In the genomic region with DNA sequence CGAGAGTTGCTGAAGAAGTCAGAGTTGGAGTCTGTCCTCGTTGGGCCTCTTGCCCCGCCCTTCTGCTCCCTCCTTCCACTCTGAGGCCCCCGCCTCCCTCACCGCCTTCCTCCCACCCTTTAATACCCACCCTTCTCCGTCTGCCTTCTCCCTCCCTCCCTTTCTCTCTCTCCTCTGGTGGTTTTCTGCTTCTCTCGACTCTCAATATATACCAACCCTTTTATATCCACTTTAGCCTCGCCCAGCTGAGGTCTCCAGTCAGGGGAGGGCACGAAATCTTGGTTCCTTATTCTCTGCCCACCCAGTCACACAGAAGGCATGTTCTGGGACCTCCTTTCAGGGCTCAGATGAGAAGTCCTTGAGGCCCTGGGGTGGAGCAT, we compare ENCODE assay signal across 8 mouse cellular contexts. TPM values are rescaled to one million over a fixed set of nuclear protein-coding genes. Genes with fewer than 3 reads are reported as not detected.
A peak's percentile ranks its signal among the peaks of the same experiment; 100 is the strongest.
DNase-seq lines count a peak whose midpoint lies in the region; ATAC-seq lines count a peak whose summit lies in the region.

TSS of gene Emp3 (minus strand) at position 163 of the 380 bp plus-strand sequence.

- no peak within 1 kb of the TSS for H3K4me3 ChIP-seq in forebrain, embryonic 11.5 days (ENCODE audit: low read depth, low read length)
- peak within 1 kb of the TSS; percentile 60 for H3K4me3 ChIP-seq in limb, embryonic 15.5 days
- no peak within 1 kb of the TSS; the same call in 1 of the 2 replicates for H3K4me3 ChIP-seq in midbrain, embryonic 16.5 days (ENCODE audit: low read depth, low read length)

- no peaks in the 10 kb centered on the region for H3K36me3 ChIP-seq in forebrain, embryonic 11.5 days (ENCODE audit: control insufficient read depth, insufficient read depth, low read length)
- peaks cover 17% of the 10 kb centered on the region for H3K36me3 ChIP-seq in limb, embryonic 15.5 days
- no peaks in the 10 kb centered on the region for H3K36me3 ChIP-seq in midbrain, embryonic 16.5 days (ENCODE audit: control insufficient read depth, insufficient read depth, low read length)

- no peak for ATAC-seq in forebrain, embryonic 11.5 days (replicated peaks; ENCODE audit: low FRiP score)
- peak; percentile 27; the same call in 1 of the 2 replicates for ATAC-seq in limb, embryonic 15.5 days (ENCODE audit: insufficient number of reproducible peaks, low FRiP score, low TSS enrichment, low read depth)
- no peak for ATAC-seq in midbrain, embryonic 16.5 days

- H3K4me2 ChIP-seq in forebrain, embryonic 11.5 days (ENCODE audit: low read depth, low read length, severe bottlenecking): no peak within 1 kb of the TSS
- H3K4me2 ChIP-seq in limb, embryonic 15.5 days: peak within 1 kb of the TSS; percentile 70
- no peak within 1 kb of the TSS for H3K4me2 ChIP-seq in midbrain, embryonic 16.5 days (ENCODE audit: low read length)

- DNase-seq in ovary, adult 18-20 months (ENCODE audit: low spot score): peak; percentile 61
- no peak for DNase-seq in ovary, postnatal 10 days (ENCODE audit: low spot score)
- DNase-seq in forebrain, embryonic 11.5 days (ENCODE audit: low spot score): no peak
- DNase-seq in heart, postnatal 25 days (ENCODE audit: low spot score): peak; percentile 49
- DNase-seq in thymus, postnatal 36 days: peak; percentile 75 to 84
- no peak for DNase-seq in left cerebral cortex, adult 18-20 months (ENCODE audit: low spot score in 2 of 2)

- H3K27ac ChIP-seq in forebrain, embryonic 11.5 days (ENCODE audit: low read depth, low read length): no peak within 1 kb of the TSS
- H3K27ac ChIP-seq in limb, embryonic 15.5 days: peak within 1 kb of the TSS; percentile 95
- no peak within 1 kb of the TSS for H3K27ac ChIP-seq in midbrain, embryonic 16.5 days (ENCODE audit: low read length)

- peaks cover 9% of the 10 kb centered on the region for H3K4me1 ChIP-seq in forebrain, embryonic 11.5 days (replicated peaks; ENCODE audit: control insufficient read depth, insufficient read depth, low read length)
- peaks cover 69% of the 10 kb centered on the region for H3K4me1 ChIP-seq in limb, embryonic 15.5 days
- peaks cover 16% of the 10 kb centered on the region for H3K4me1 ChIP-seq in midbrain, embryonic 16.5 days (ENCODE audit: control insufficient read depth, insufficient read depth, low read length)

- H3K27me3 ChIP-seq in forebrain, embryonic 11.5 days (ENCODE audit: control insufficient read depth, insufficient read depth, low read length): 0 out of 2 replicates have a peak, but pooled peaks cover 2% of the 10 kb centered on the region
- H3K27me3 ChIP-seq in limb, embryonic 15.5 days: no peaks in the 10 kb centered on the region
- no peaks in the 10 kb centered on the region for H3K27me3 ChIP-seq in midbrain, embryonic 16.5 days (ENCODE audit: control insufficient read depth, insufficient read depth, low read depth, low read length)

- intact Hi-C loops in heart, postnatal 25 days (cut with DNase I): no loop called here

- 62% methylated on average over 9 of the region's 9 CpGs for WGBS in forebrain, embryonic 11.5 days
- WGBS in limb, embryonic 15.5 days: 8% methylated on average over 9 of the region's 9 CpGs
- WGBS in midbrain, embryonic 16.5 days: 50% methylated on average over 9 of the region's 9 CpGs

- H3K9ac ChIP-seq in forebrain, embryonic 11.5 days (ENCODE audit: low read length): no peak within 1 kb of the TSS
- peak within 1 kb of the TSS; percentile 65 for H3K9ac ChIP-seq in limb, embryonic 15.5 days
- no peak within 1 kb of the TSS; the same call in 1 of the 2 replicates for H3K9ac ChIP-seq in midbrain, embryonic 16.5 days (ENCODE audit: low read depth, low read length)

- H3K9me3 ChIP-seq in forebrain, embryonic 11.5 days (ENCODE audit: control insufficient read depth, low read length): no peaks in the 10 kb centered on the region; the same call in 1 of the 2 replicates
- no peaks in the 10 kb centered on the region for H3K9me3 ChIP-seq in limb, embryonic 15.5 days
- H3K9me3 ChIP-seq in midbrain, embryonic 16.5 days (replicated peaks; ENCODE audit: control insufficient read depth, low read length, poor library complexity, severe bottlenecking): no peaks in the 10 kb centered on the region

RNA-seq across cellular contexts. Expression of gene Emp3, which starts in this region (rescaled TPM):
- polyA plus RNA-seq in forebrain, embryonic 11.5 days (2014; fragmentation: Nextera tagmentation; extraction: Ambion mirVana): 15.2 and 20.6 TPM in 2 replicates
- 10 to 100 TPM; 20.9 to 28.7 TPM for total RNA-seq in heart, postnatal 25 days (2021)
- polyA plus RNA-seq in limb, embryonic 15.5 days (2015; fragmentation: Nextera tagmentation; extraction: Ambion mirVana): 328 and 364 TPM in 2 replicates
- 18.3 and 19.9 TPM in 2 replicates for polyA plus RNA-seq in midbrain, embryonic 16.5 days (2015; fragmentation: Nextera tagmentation; extraction: Ambion mirVana)
- total RNA-seq in left cerebral cortex, adult 18-20 months (2021): 1 to 10 TPM; 5.5 to 8.4 TPM

Comparison
In these comparisons a context has a peak if more than half of its experiments do, and no peak if none do; other contexts are left out.
1. RNA of gene Emp3 (polyA plus RNA-seq): 328 to 364 TPM in limb, embryonic 15.5 days; 18.3 to 19.9 TPM in midbrain, embryonic 16.5 days and 15.2 to 20.6 TPM in forebrain, embryonic 11.5 days; every median in the first group is over 10 times any median in the second.
2. DNase-seq: peak in ovary, adult 18-20 months (single experiment), heart, postnatal 25 days (single experiment) and thymus, postnatal 36 days (2 of 2); none in ovary, postnatal 10 days (single experiment), forebrain, embryonic 11.5 days (single experiment) and left cerebral cortex, adult 18-20 months (0 of 2).